ENCODE assay signal across 8 mouse cellular contexts in the genomic region with DNA sequence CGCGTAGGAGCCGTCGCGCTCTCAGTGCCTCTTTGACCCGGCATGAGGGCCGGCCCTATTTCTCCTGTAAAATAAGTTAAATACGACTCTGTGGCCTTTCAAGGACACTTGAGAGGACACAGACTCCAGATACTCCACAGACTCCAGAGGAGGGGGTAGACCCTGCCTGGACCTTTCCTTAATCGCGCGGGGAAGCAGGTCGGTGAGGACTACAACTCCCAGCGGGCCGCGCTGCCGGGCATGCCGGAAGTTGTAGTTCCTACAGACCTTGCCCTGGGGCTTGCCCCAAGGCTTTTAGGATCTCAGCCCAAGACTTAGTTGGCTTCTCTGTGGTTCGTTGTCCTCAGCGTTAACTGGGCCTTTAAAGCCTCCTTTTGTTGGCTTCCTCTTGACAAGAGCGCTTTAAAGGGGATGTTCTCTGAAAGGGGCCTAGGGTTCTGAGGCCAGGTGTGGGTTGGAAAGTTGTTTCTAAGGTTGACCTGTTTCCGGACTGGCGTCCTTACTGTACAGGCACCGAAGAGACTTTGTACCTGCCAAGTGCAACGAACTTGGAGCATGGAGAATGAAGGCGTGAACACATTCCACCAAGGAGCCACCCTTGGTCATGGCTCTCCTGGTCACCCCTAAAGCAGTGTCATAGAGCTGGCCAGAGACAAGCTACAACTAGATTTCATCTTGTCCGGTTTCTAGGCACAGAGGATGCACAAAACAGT. TPM values are rescaled to one million over a fixed set of nuclear protein-coding genes. Genes with fewer than 3 reads are reported as not detected.
A peak's percentile ranks its signal among the peaks of the same experiment; 100 is the strongest.
DNase-seq lines count a peak whose midpoint lies in the region; ATAC-seq lines count a peak whose summit lies in the region.

No protein-coding gene starts in this region.

- 14% methylated on average over 26 of the region's 26 CpGs for WGBS in heart, embryonic 10.5 days
- WGBS in kidney, embryonic 15.5 days: 15% methylated on average over 26 of the region's 26 CpGs

- peak overlapping the region; percentile 59 for H3K9ac ChIP-seq in kidney, embryonic 15.5 days

- no peaks in the 10 kb centered on the region for H3K27me3 ChIP-seq in heart, embryonic 10.5 days (ENCODE audit: insufficient read depth, poor library complexity, severe bottlenecking)
- no peaks in the 10 kb centered on the region for H3K27me3 ChIP-seq in kidney, embryonic 15.5 days

- peak overlapping the region; percentile 90 for H3K4me2 ChIP-seq in kidney, embryonic 15.5 days

- peak overlapping the region; percentile 92 for H3K27ac ChIP-seq in heart, embryonic 10.5 days
- peak overlapping the region; percentile 99 for H3K27ac ChIP-seq in kidney, embryonic 15.5 days

- peak; percentile 86 for ATAC-seq in kidney, embryonic 15.5 days (replicated peaks; ENCODE audit: low FRiP score)

- peak overlapping the region; percentile 84 for H3K4me3 ChIP-seq in heart, embryonic 10.5 days
- peak overlapping the region; percentile 75 for H3K4me3 ChIP-seq in kidney, embryonic 15.5 days (replicated peaks)

- peaks cover 24% of the 10 kb centered on the region for H3K4me1 ChIP-seq in heart, embryonic 10.5 days
- peaks cover 33% of the 10 kb centered on the region for H3K4me1 ChIP-seq in kidney, embryonic 15.5 days

- DNase-seq in CD4-positive, CD25-positive, alpha-beta regulatory T cell, adult 2 months (ENCODE audit: low read depth, low spot score): peak; percentile 91
- DNase-seq in ES-CJ7 (ENCODE audit: low read depth, low spot score): peak; percentile 91
- DNase-seq in cerebellum, adult 9-11 months: peak; percentile 94
- DNase-seq in heart, embryonic 10.5 days (ENCODE audit: low spot score): no peak
- DNase-seq in lung, postnatal 14 days: peak; percentile 86
- DNase-seq in spleen, postnatal 10 days (ENCODE audit: low spot score in 2 of 2): peak; percentile 90 to 91
- DNase-seq in right cerebral cortex, adult 18-20 months: no peak

- H3K9me3 ChIP-seq in heart, embryonic 10.5 days: no peaks in the 10 kb centered on the region
- no peaks in the 10 kb centered on the region for H3K9me3 ChIP-seq in kidney, embryonic 15.5 days (replicated peaks)

- no peaks in the 10 kb centered on the region for H3K36me3 ChIP-seq in heart, embryonic 10.5 days
- H3K36me3 ChIP-seq in kidney, embryonic 15.5 days: no peaks in the 10 kb centered on the region

RNA-seq across cellular contexts. Expression of a gene that starts 0.8 kb away (rescaled TPM):
- 68.1 and 96.1 TPM in 2 replicates for polyA plus RNA-seq in heart, embryonic 10.5 days (2016; fragmentation: Nextera tagmentation; extraction: Ambion mirVana)
- polyA plus RNA-seq in kidney, embryonic 15.5 days (2015; fragmentation: Nextera tagmentation; extraction: Ambion mirVana): 78.5 and 83.8 TPM in 2 replicates

RNA-seq across cellular contexts. Expression of a gene that starts 6.8 kb away (rescaled TPM):
- polyA plus RNA-seq in heart, embryonic 10.5 days (2016; fragmentation: Nextera tagmentation; extraction: Ambion mirVana): 0.06 and 1.2 TPM in 2 replicates
- 5.4 TPM in 2 replicates for polyA plus RNA-seq in kidney, embryonic 15.5 days (2015; fragmentation: Nextera tagmentation; extraction: Ambion mirVana)

RNA-seq across cellular contexts. Expression of a gene that starts 55.2 kb away (rescaled TPM):
- 0.03 and 0.06 TPM in 2 replicates for polyA plus RNA-seq in heart, embryonic 10.5 days (2016; fragmentation: Nextera tagmentation; extraction: Ambion mirVana)
- polyA plus RNA-seq in kidney, embryonic 15.5 days (2015; fragmentation: Nextera tagmentation; extraction: Ambion mirVana): 0.14 and 0.27 TPM in 2 replicates

Comparison
In these comparisons a context has a peak if more than half of its experiments do, and no peak if none do; other contexts are left out.
1. DNase-seq: peak in CD4-positive, CD25-positive, alpha-beta regulatory T cell, adult 2 months (single experiment), ES-CJ7 (single experiment), cerebellum, adult 9-11 months (single experiment), lung, postnatal 14 days (single experiment) and spleen, postnatal 10 days (2 of 2); none in heart, embryonic 10.5 days (single experiment) and right cerebral cortex, adult 18-20 months (single experiment).